Mouse (Mus musculus): Measurements from ENCODE around the gene Dennd1a. TPM values are rescaled to one million over a fixed set of nuclear protein-coding genes. Genes with fewer than 3 reads are reported as not detected.
A peak's percentile ranks its signal among the peaks of the same experiment; 100 is the strongest.

The Dennd1a gene
- polyA plus RNA-seq, 1 experiment from 2014 or later = 18.8 TPM

GRCm38 (mm10) chr2:37837542-37837941 is 449.6 kb downstream of the Dennd1a start:
- Histone ChIP-seq H3K4me3 (no peak overlapping the region), H3K9ac (no peak overlapping the region), H3K4me2 (replicated peaks) (no peak overlapping the region), H3K36me3 (peaks cover 3% of the 10 kb centered on the region; the same call in 1 of the 2 replicates), H3K4me1 (peaks cover 6% of the 10 kb centered on the region), H3K27me3 (replicated peaks) (no peaks in the 10 kb centered on the region), H3K9me3 (no peaks in the 10 kb centered on the region), H3K27ac (no peak overlapping the region)
- WGBS = 96% methylated on average over 3 of the region's 3 CpGs
- no peak for ATAC-seq (ENCODE audit: low FRiP score, low read depth)

GRCm38 (mm10) chr2:37836926-37837325 is 450.3 kb downstream of the Dennd1a start:
- H3K9ac ChIP-seq = no peak overlapping the region
- no peak overlapping the region for H3K4me2 ChIP-seq (replicated peaks)
- 95% methylated on average over 3 of the region's 3 CpGs for WGBS

DNA sequence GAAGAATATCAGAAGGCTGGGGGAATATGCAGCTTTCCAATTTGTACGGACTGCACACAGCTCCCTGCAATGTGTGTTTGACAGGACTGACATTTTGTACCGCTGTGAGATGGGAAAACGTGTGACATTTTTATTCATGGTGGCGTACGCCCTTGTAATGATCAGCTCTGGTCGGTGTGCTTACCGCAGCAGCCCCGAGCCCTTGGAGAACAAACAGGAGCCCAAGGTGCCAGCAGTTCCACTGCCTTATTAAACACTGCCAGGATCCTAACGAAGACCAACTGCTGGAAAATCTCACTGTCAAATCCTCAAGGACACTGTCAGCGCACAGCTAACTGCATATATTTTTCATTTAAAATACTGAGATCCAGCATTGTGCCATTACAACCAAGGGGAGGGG is 454.9 kb downstream of the Dennd1a start:
- Histone ChIP-seq H3K9ac (no peak overlapping the region), H3K4me3 (no peak overlapping the region), H3K4me2 (replicated peaks) (no peak overlapping the region), H3K27ac (no peak overlapping the region), H3K9me3 (no peaks in the 10 kb centered on the region), H3K36me3 (no peaks in the 10 kb centered on the region; the same call in 1 of the 2 replicates), H3K27me3 (replicated peaks) (no peaks in the 10 kb centered on the region), H3K4me1 (peaks cover 15% of the 10 kb centered on the region)
- ATAC-seq (ENCODE audit: low FRiP score, low read depth) = no peak
- 84% methylated on average over 10 of the region's 10 CpGs for WGBS

More at GRCm38 (mm10) chr2:37836926-37837325, 450.3 kb downstream of the Dennd1a start:
- H3K27ac ChIP-seq = no peak overlapping the region
- no peak for ATAC-seq (ENCODE audit: low FRiP score, low read depth)
- H3K9me3 ChIP-seq = no peaks in the 10 kb centered on the region
- H3K27me3 ChIP-seq (replicated peaks) = no peaks in the 10 kb centered on the region
- H3K4me3 ChIP-seq = no peak overlapping the region
- H3K36me3 ChIP-seq = peaks cover 3% of the 10 kb centered on the region; the same call in 1 of the 2 replicates
- H3K4me1 ChIP-seq = no peaks in the 10 kb centered on the region

DNA sequence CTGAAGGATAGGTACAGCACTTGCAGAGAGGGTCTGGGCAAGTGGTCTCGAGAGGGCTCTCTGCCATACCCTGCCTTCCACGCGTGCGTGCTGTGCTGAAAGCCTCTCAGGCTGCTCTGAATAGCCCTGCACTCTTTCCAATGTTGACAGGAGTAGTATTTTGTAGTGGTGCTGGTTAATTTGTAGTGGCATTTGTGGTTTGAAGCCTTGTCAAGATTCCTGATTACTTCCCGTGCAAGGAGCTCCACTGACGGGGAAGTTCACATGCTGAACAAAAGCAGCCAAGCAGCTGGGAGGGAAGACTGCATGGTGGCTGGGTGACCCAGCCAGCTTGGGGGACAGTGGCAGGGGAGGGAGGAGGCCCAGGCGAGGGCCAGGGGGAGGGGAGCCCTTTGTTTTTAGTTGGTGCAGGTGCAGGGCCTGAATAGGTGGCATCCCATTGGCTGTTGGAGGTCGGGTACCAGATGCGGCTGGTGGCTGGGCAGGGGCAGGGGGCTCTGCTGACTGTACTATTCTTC is 457.4 kb downstream of the Dennd1a start:
- H3K4me1 ChIP-seq = peaks cover 15% of the 10 kb centered on the region
- H3K4me2 ChIP-seq (replicated peaks) = no peak overlapping the region
- no peaks in the 10 kb centered on the region for H3K27me3 ChIP-seq (replicated peaks)
- 26% methylated on average over 9 of the region's 9 CpGs for WGBS
- ATAC-seq (ENCODE audit: low FRiP score, low read depth) = peak; percentile 86
- no peaks in the 10 kb centered on the region; the same call in 1 of the 2 replicates for H3K36me3 ChIP-seq
- H3K9me3 ChIP-seq = no peaks in the 10 kb centered on the region
- no peak overlapping the region for H3K9ac ChIP-seq
- no peak overlapping the region for H3K27ac ChIP-seq
- H3K4me3 ChIP-seq = no peak overlapping the region

DNA sequence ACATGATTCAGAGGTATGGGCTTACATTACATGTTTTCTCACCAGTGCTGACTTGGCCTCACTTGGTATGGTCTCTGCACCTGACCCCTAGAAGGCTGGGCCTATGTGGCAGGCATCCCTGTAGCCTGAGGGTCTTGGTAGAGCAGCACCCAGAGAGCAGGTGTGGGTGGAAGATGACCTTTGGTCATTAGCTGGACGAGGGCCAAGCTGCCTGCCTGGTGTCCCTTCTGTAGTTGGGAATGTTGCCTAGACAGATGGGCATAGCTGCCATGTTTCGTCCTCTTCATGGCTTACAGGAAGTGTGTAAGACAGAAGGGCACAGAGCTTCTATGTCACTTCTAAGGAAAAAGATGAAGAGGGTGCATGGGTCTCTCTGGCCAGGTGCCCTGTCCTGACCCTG is 463.4 kb downstream of the Dennd1a start:
- no peak overlapping the region for H3K9ac ChIP-seq
- no peak overlapping the region for H3K4me3 ChIP-seq
- WGBS = 78% methylated on average over 2 of the region's 2 CpGs
- H3K9me3 ChIP-seq = no peaks in the 10 kb centered on the region
- H3K4me1 ChIP-seq = peaks cover 21% of the 10 kb centered on the region
- H3K4me2 ChIP-seq (replicated peaks) = no peak overlapping the region
- H3K36me3 ChIP-seq = no peaks in the 10 kb centered on the region
- H3K27me3 ChIP-seq (replicated peaks) = no peaks in the 10 kb centered on the region
- ATAC-seq (ENCODE audit: low FRiP score, low read depth) = no peak
- H3K27ac ChIP-seq = no peak overlapping the region

- Histone ChIP-seq H3K27ac (no peak overlapping the region), H3K9me3 (no peaks in the 10 kb centered on the region)
- WGBS = 43% methylated on average over 5 of the region's 5 CpGs
Measured at GRCm38 (mm10) chr2:37822122-37822521, 465.1 kb downstream of the Dennd1a start.

DNA sequence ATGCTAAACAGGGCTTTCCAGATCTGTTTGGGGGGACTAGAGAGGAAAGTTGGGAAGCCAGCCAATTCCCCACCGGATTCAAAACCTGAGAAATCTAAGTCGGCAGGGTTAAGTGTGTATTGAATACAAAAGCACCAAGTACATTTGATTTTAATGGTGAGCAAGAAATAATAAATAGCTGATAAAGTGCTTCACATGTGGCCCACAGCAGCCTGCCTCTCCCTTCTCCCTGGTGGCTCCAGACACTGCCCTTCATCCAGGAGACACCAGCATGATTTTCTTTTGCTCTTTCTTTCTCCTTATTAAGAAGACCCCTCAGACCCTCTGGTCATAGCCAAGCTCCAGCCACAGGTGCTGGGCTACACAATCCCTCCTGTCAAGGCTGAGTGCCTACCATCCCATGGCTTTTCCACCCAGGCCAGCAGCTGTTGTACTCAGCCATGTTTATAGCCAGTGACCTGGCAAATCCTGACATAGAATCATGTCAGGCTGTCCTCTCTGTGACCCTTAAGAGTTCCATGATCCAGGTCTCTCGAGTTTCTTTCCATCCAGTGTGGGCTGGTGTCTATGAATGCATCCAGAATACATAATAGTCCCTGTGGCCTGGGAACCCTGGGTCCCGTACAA is 467.6 kb downstream of the Dennd1a start:
- no peaks in the 10 kb centered on the region for H3K36me3 ChIP-seq
- 47% methylated on average over 4 of the region's 4 CpGs for WGBS
- ATAC-seq (ENCODE audit: low FRiP score, low read depth) = no peak
- H3K9ac ChIP-seq = no peak overlapping the region
- no peak overlapping the region for H3K4me3 ChIP-seq
- H3K27me3 ChIP-seq (replicated peaks) = no peaks in the 10 kb centered on the region
- H3K4me1 ChIP-seq = peaks cover 26% of the 10 kb centered on the region
- no peaks in the 10 kb centered on the region for H3K9me3 ChIP-seq
- no peak overlapping the region for H3K27ac ChIP-seq
- no peak overlapping the region for H3K4me2 ChIP-seq (replicated peaks)

More at GRCm38 (mm10) chr2:37822122-37822521, 465.1 kb downstream of the Dennd1a start:
- no peak overlapping the region for H3K9ac ChIP-seq
- no peak overlapping the region for H3K4me2 ChIP-seq (replicated peaks)
- H3K4me3 ChIP-seq = no peak overlapping the region
- peaks cover 26% of the 10 kb centered on the region for H3K4me1 ChIP-seq
- no peak for ATAC-seq (ENCODE audit: low FRiP score, low read depth)
- H3K36me3 ChIP-seq = no peaks in the 10 kb centered on the region
- no peaks in the 10 kb centered on the region for H3K27me3 ChIP-seq (replicated peaks)

DNA sequence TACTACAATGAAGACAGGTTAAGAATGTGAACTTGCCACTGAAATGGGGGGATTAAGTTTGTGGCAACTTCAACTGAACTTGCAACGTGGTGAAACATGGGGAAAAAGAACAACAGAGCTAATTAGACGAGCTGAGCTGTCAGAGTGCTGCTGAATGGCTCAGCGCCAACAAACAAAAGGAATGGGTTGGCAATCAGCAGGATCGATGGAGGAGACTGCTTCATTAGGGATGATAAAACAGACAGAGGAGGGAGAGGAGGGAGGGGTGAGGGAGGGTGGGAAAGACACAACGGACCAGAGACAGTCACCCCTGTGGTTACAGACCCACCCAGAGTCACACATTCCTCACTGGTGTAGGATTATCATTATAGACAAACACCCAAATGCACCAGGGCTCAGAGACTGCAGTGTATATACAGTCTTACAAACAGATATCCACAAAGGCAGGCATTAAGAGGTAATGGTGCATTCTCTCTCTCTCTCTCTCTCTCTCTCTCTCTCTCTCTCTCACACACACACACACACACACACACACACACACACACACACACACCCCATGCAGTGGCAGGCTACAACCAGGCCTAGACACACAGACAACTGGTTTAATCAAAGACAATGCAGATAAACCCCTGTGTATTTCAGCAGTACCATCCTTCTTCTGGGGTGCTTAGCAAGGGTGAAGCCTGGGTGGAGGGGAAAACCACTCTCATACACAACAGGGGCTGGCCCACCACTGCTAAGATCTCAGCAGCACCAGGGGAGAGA is 468.2 kb downstream of the Dennd1a start:
- Histone ChIP-seq H3K4me3 (no peak overlapping the region), H3K4me2 (replicated peaks) (no peak overlapping the region), H3K9ac (no peak overlapping the region), H3K9me3 (no peaks in the 10 kb centered on the region), H3K4me1 (peaks cover 26% of the 10 kb centered on the region), H3K36me3 (no peaks in the 10 kb centered on the region), H3K27me3 (replicated peaks) (no peaks in the 10 kb centered on the region), H3K27ac (no peak overlapping the region)
- ATAC-seq (ENCODE audit: low FRiP score, low read depth) = peak; percentile 31; the same call in 1 of the 2 replicates
- WGBS = 10% methylated on average over 5 of the region's 5 CpGs

- peak; percentile 49; the same call in 1 of the 2 replicates for ATAC-seq (ENCODE audit: low FRiP score, low read depth)
- H3K4me3 ChIP-seq = no peak overlapping the region
- no peak overlapping the region for H3K27ac ChIP-seq
- no peaks in the 10 kb centered on the region for H3K9me3 ChIP-seq
- 13% methylated on average over 3 of the region's 3 CpGs for WGBS
- H3K4me2 ChIP-seq (replicated peaks) = no peak overlapping the region
- H3K27me3 ChIP-seq (replicated peaks) = no peaks in the 10 kb centered on the region
- no peak overlapping the region for H3K9ac ChIP-seq
- H3K4me1 ChIP-seq = peaks cover 33% of the 10 kb centered on the region
- H3K36me3 ChIP-seq = no peaks in the 10 kb centered on the region
Measured at GRCm38 (mm10) chr2:37815676-37816075, 471.5 kb downstream of the Dennd1a start.

- H3K9ac ChIP-seq = no peak overlapping the region
- H3K4me1 ChIP-seq = peaks cover 30% of the 10 kb centered on the region
- H3K4me2 ChIP-seq (replicated peaks) = no peak overlapping the region
- H3K27ac ChIP-seq = no peak overlapping the region
- no peak overlapping the region for H3K4me3 ChIP-seq
- WGBS = 88% methylated on average over 8 of the region's 8 CpGs
- H3K27me3 ChIP-seq (replicated peaks) = no peaks in the 10 kb centered on the region
- H3K36me3 ChIP-seq = no peaks in the 10 kb centered on the region
- H3K9me3 ChIP-seq = no peaks in the 10 kb centered on the region
- ATAC-seq (ENCODE audit: low FRiP score, low read depth) = no peak
Measured at GRCm38 (mm10) chr2:37814820-37815361, 472.3 kb downstream of the Dennd1a start.

DNA sequence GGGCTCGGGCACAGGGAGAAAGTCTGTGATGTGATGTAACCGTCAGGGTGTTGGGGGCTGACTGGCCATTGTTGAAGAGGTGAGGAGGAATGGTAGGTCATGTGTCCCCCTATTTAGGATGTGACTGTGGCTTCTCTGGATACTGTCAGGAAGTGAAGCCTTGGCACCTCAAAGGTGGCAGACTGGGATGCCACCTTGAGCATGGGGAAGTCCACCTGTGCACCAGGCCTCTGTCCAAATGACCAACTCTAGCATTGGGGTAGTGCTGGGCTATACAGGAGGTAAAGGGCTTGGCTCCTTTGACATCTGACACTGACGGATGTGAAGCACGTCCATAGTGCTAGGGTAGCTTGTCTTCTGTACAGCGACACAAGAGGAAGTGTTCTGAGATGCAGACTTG is 474.8 kb downstream of the Dennd1a start:
- no peak overlapping the region for H3K4me2 ChIP-seq (replicated peaks)
- ATAC-seq (ENCODE audit: low FRiP score, low read depth) = no peak

GRCm38 (mm10) chr2:37811682-37812081 is 475.5 kb downstream of the Dennd1a start:
- H3K36me3 ChIP-seq = no peaks in the 10 kb centered on the region
- H3K9me3 ChIP-seq = no peaks in the 10 kb centered on the region
- no peak overlapping the region for H3K4me2 ChIP-seq (replicated peaks)
- 66% methylated on average over 2 of the region's 2 CpGs for WGBS
- no peak for ATAC-seq (ENCODE audit: low FRiP score, low read depth)
- no peaks in the 10 kb centered on the region for H3K27me3 ChIP-seq (replicated peaks)
- H3K4me1 ChIP-seq = peaks cover 13% of the 10 kb centered on the region
- no peak overlapping the region for H3K9ac ChIP-seq
- no peak overlapping the region for H3K4me3 ChIP-seq
- no peak overlapping the region for H3K27ac ChIP-seq

More for the DNA sequence above, 474.8 kb downstream of the Dennd1a start:
- Histone ChIP-seq H3K27me3 (replicated peaks) (no peaks in the 10 kb centered on the region), H3K9me3 (no peaks in the 10 kb centered on the region), H3K4me3 (no peak overlapping the region), H3K36me3 (no peaks in the 10 kb centered on the region), H3K27ac (no peak overlapping the region), H3K9ac (no peak overlapping the region), H3K4me1 (peaks cover 13% of the 10 kb centered on the region)
- WGBS = 92% methylated on average over 5 of the region's 5 CpGs

Data from neural tube, embryonic 12.5 days (tissue).